8 mouse cellular contexts compared by ENCODE assay signal in the genomic region with DNA sequence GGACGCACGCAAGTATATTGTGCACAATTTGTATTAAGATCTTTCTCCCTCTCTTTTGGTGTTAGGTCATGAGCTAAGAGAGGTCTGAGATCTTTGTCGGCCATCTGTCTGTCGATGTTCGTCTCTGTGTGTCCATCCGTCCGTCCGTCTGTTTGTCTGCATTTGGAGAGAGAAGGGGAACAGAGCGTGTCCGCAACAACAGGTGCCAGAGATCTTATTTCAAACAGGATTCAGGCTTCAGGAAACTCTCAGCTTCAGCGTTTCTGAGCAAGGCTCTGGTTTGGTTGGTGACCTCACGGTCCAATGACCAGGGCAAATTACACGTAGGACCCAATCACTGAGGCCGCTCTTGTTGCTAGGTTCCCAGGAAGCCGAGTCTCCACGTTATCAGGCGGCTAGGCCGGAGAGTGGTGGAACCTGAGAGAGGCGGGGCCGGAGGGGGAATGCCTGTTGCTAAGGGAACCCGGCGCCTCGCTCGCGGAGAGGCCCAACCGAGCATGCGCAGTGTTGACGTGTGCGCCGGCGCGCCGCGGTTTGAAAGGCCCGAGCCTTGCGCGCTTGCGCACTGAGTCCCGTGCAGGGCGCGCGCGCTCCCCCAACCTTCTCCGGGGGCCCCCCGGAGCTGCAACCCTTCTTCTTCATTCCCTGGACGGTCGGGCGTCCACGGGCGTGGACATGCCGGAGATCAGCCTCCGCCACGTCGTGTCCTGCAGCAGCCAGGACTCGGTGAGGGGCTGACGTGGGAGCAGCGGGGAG. TPM values are rescaled to one million over a fixed set of nuclear protein-coding genes. Genes with fewer than 3 reads are reported as not detected.
A peak's percentile ranks its signal among the peaks of the same experiment; 100 is the strongest.
DNase-seq lines count a peak whose midpoint lies in the region; ATAC-seq lines count a peak whose summit lies in the region.

No protein-coding gene starts in this region.

- H3K4me1 ChIP-seq in hindbrain, embryonic 16.5 days (ENCODE audit: control insufficient read depth, insufficient read depth, low read depth, low read length), result peaks cover 14% of the 10 kb centered on the region

- peak; percentile 92 for DNase-seq in WW6 (ENCODE audit: low read depth, low spot score)
- peak; percentile 98 to 99 for DNase-seq in cerebellum, postnatal 4 days (ENCODE audit: low spot score in 2 of 2)
- DNase-seq in gastrocnemius, adult 18-20 months (ENCODE audit: low spot score), result peak; percentile 100
- DNase-seq in left cerebral cortex, adult 18-20 months (ENCODE audit: low spot score in 2 of 2), result peak; percentile 99
- DNase-seq in right cerebral cortex, adult 18-20 months, result peak; percentile 99
- peak; percentile 96 for DNase-seq in urinary bladder, postnatal 10 days (ENCODE audit: low spot score)

- ATAC-seq in hindbrain, embryonic 16.5 days, result peak; percentile 98

- H3K36me3 ChIP-seq in hindbrain, embryonic 16.5 days (ENCODE audit: control insufficient read depth, insufficient read depth, low read length), result peaks cover 3% of the 10 kb centered on the region; the same call in 1 of the 2 replicates
- H3K36me3 ChIP-seq in macrophage (ENCODE audit: inconsistent target), result no peaks in the 10 kb centered on the region

- H3K4me3 ChIP-seq in hindbrain, embryonic 16.5 days (ENCODE audit: low read length), result peak overlapping the region; percentile 85
- peak overlapping the region; percentile 75 for H3K4me3 ChIP-seq in macrophage (ENCODE audit: inconsistent target)

- peak overlapping the region; percentile 77 for H3K27ac ChIP-seq in hindbrain, embryonic 16.5 days (ENCODE audit: low read depth, low read length)
- H3K27ac ChIP-seq in macrophage, result peak overlapping the region; percentile 46

- H3K79me2 ChIP-seq in macrophage (ENCODE audit: inconsistent target), result peaks cover 12% of the 10 kb centered on the region

- H3K4me2 ChIP-seq in hindbrain, embryonic 16.5 days (ENCODE audit: low read length), result peak overlapping the region; percentile 73

- H3K27me3 ChIP-seq in hindbrain, embryonic 16.5 days (replicated peaks; ENCODE audit: control insufficient read depth, insufficient read depth, low read length), result no peaks in the 10 kb centered on the region

- no peaks in the 10 kb centered on the region for H3K9me3 ChIP-seq in hindbrain, embryonic 16.5 days (ENCODE audit: control insufficient read depth, low read length)

- H3K9ac ChIP-seq in hindbrain, embryonic 16.5 days (ENCODE audit: low read depth, low read length), result peak overlapping the region; percentile 91

- WGBS in hindbrain, embryonic 16.5 days, result 2% methylated on average over 57 of the region's 57 CpGs
- WGBS in macrophage (ENCODE audit: missing documents), result under 1% methylated on average over 57 of the region's 57 CpGs

RNA-seq across cellular contexts. Expression of a gene that starts 0.7 kb away (rescaled TPM):
- total RNA-seq in gastrocnemius, adult 18-20 months (2021), result 10 to 100 TPM; 16.5 to 20.1 TPM
- polyA plus RNA-seq in hindbrain, embryonic 16.5 days (2015; fragmentation: Nextera tagmentation; extraction: Ambion mirVana), result 63.8 and 74.3 TPM in 2 replicates
- total RNA-seq in left cerebral cortex, adult 18-20 months (2021), result 10 to 100 TPM; 36.4 to 40.1 TPM
- 100 to 1,000 TPM in 20 of 26 experiments, 10 to 100 TPM in 6; 36.8 to 384 (median 210) TPM for total RNA-seq in macrophage (2018; cell fraction: chromatin; rRNA removed)
- total RNA-seq in macrophage (2018; cell fraction: cytosol; rRNA removed), result 10 to 100 TPM; 43.1 to 94.2 (median 61.3) TPM
- 100 to 1,000 TPM in 15 of 26 experiments, 10 to 100 TPM in 11; 29.7 to 185 (median 108) TPM for total RNA-seq in macrophage (2018; cell fraction: nucleus; rRNA removed)
- 26.7 to 70.1 TPM (median 46.9 TPM) in 3 replicates for polyA plus RNA-seq in macrophage (2018)

RNA-seq across cellular contexts. Expression of a gene that starts 0.9 kb away (rescaled TPM):
- total RNA-seq in gastrocnemius, adult 18-20 months (2021), result not detected
- not detected in 2 replicates for polyA plus RNA-seq in hindbrain, embryonic 16.5 days (2015; fragmentation: Nextera tagmentation; extraction: Ambion mirVana)
- not detected for total RNA-seq in left cerebral cortex, adult 18-20 months (2021)
- not detected for total RNA-seq in macrophage (2018; cell fraction: chromatin; rRNA removed)
- total RNA-seq in macrophage (2018; cell fraction: cytosol; rRNA removed), result not detected
- not detected for total RNA-seq in macrophage (2018; cell fraction: nucleus; rRNA removed)
- polyA plus RNA-seq in macrophage (2018), result not detected in 3 replicates

RNA-seq across cellular contexts. Expression of a gene that starts 16.3 kb away (rescaled TPM):
- 10 to 100 TPM; 11.5 to 16.2 TPM for total RNA-seq in gastrocnemius, adult 18-20 months (2021)
- polyA plus RNA-seq in hindbrain, embryonic 16.5 days (2015; fragmentation: Nextera tagmentation; extraction: Ambion mirVana), result 19.2 and 24.7 TPM in 2 replicates
- 10 to 100 TPM; 71.2 to 78.6 TPM for total RNA-seq in left cerebral cortex, adult 18-20 months (2021)
- 10 to 100 TPM in 25 of 26 experiments, 1 to 10 TPM in 1; 9.0 to 73.6 (median 20.9) TPM for total RNA-seq in macrophage (2018; cell fraction: chromatin; rRNA removed)
- total RNA-seq in macrophage (2018; cell fraction: cytosol; rRNA removed), result 10 to 100 TPM in 24 of 26 experiments, 1 to 10 TPM in 2; 9.6 to 32.9 (median 16.6) TPM
- total RNA-seq in macrophage (2018; cell fraction: nucleus; rRNA removed), result 10 to 100 TPM; 12.8 to 62.2 (median 27.3) TPM
- 6.1 to 11.9 TPM (median 11.5 TPM) in 3 replicates for polyA plus RNA-seq in macrophage (2018)

RNA-seq across cellular contexts. Expression of a gene that starts 34.6 kb away (rescaled TPM):
- not detected for total RNA-seq in gastrocnemius, adult 18-20 months (2021)
- 1.0 and 1.1 TPM in 2 replicates for polyA plus RNA-seq in hindbrain, embryonic 16.5 days (2015; fragmentation: Nextera tagmentation; extraction: Ambion mirVana)
- total RNA-seq in left cerebral cortex, adult 18-20 months (2021), result not detected
- total RNA-seq in macrophage (2018; cell fraction: chromatin; rRNA removed), result not detected
- not detected for total RNA-seq in macrophage (2018; cell fraction: cytosol; rRNA removed)
- not detected for total RNA-seq in macrophage (2018; cell fraction: nucleus; rRNA removed)
- not detected in 3 replicates for polyA plus RNA-seq in macrophage (2018)

RNA-seq across cellular contexts. Expression of a gene that starts 40.0 kb away (rescaled TPM):
- total RNA-seq in gastrocnemius, adult 18-20 months (2021), result 1 to 10 TPM; 4.1 to 4.5 TPM
- polyA plus RNA-seq in hindbrain, embryonic 16.5 days (2015; fragmentation: Nextera tagmentation; extraction: Ambion mirVana), result 272 and 277 TPM in 2 replicates
- 10 to 100 TPM; 47.7 to 49.3 TPM for total RNA-seq in left cerebral cortex, adult 18-20 months (2021)
- total RNA-seq in macrophage (2018; cell fraction: chromatin; rRNA removed), result 1 to 10 TPM in 1 of 26 experiments, not detected in 25; 1.2 TPM
- total RNA-seq in macrophage (2018; cell fraction: cytosol; rRNA removed), result 1 to 10 TPM in 14 of 26 experiments, under 1 TPM in 12; 0.43 to 1.7 (median 1.1) TPM
- 1 to 10 TPM in 5 of 26 experiments, under 1 TPM in 7, not detected in 14; 0.40 to 2.2 (median 0.87) TPM for total RNA-seq in macrophage (2018; cell fraction: nucleus; rRNA removed)
- polyA plus RNA-seq in macrophage (2018), result 0.60 to 3.0 TPM (median 0.77 TPM) in 3 replicates

Comparison
In these comparisons a context has a peak if more than half of its experiments do, and no peak if none do; other contexts are left out.
1. Peak in every context shown above with its lines: DNase-seq, ATAC-seq, H3K4me3 ChIP-seq and H3K27ac ChIP-seq.
2. RNA of a gene that starts 16.3 kb away (total RNA-seq): 71.2 to 78.6 TPM in left cerebral cortex, adult 18-20 months; 11.5 to 16.2 TPM in gastrocnemius, adult 18-20 months; every median in the first group is over 4 times any median in the second.